12 mouse cellular contexts compared by ENCODE assay signal in genomic region chr12:103103041-103103440, GRCm38 (mm10).
"Had no signal": no experiment of that assay in that cellular context is flagged by ENCODE, and none has a peak within 500 bp of the region (broad histone marks: within the 10 kb centered on the region; RNA-seq: fewer than 3 reads in every experiment).

No protein-coding gene starts in this region.

- H3K4me3 ChIP-seq: neural tube, embryonic 13.5 days; neural tube, embryonic 15.5 days; stomach, embryonic 15.5 days had no signal

- H3K9ac ChIP-seq: neural tube, embryonic 13.5 days; neural tube, embryonic 15.5 days; stomach, embryonic 15.5 days had no signal

- H3K4me1 ChIP-seq: neural tube, embryonic 13.5 days; neural tube, embryonic 15.5 days; stomach, embryonic 15.5 days had no signal

- H3K9me3 ChIP-seq: neural tube, embryonic 13.5 days; neural tube, embryonic 15.5 days; stomach, embryonic 15.5 days had no signal

- H3K4me2 ChIP-seq: neural tube, embryonic 13.5 days; neural tube, embryonic 15.5 days had no signal

- H3K36me3 ChIP-seq: stomach, embryonic 15.5 days had no signal

- DNase-seq: retina, postnatal 1 day; right cerebral cortex, adult 18-20 months; right cerebral cortex, postnatal 14 days; right cerebral cortex, postnatal 25 days; right cerebral cortex, postnatal 4 days; spleen, adult 18-20 months; thymus, adult 18-20 months; thymus, adult 2 months had no signal

- H3K27ac ChIP-seq: neural tube, embryonic 13.5 days; neural tube, embryonic 15.5 days; stomach, embryonic 15.5 days; stomach, postnatal 0 days had no signal

- H3K27me3 ChIP-seq: neural tube, embryonic 13.5 days; neural tube, embryonic 15.5 days; stomach, embryonic 15.5 days had no signal
